Mouse (Mus musculus): ENCODE measurements at regions not wholly inside any gene's neighbourhood (a gene's known extent, or its start where the extent isn't known, plus 50 kb on each side); places are given as distances from the start of the nearest gene placed in this dataset.

- WGBS: 6% methylated on average over 1 of the region's 1 CpGs
- Histone ChIP-seq H3K27ac (ENCODE audit: insufficient read depth, low read length) (peak overlapping the region; percentile 65; the same call in 1 of the 2 replicates), H3K4me1 (ENCODE audit: control insufficient read depth, insufficient read depth, insufficient read length) (peaks cover 11% of the 10 kb centered on the region), H3K4me3 (ENCODE audit: extremely low read depth, insufficient read depth, insufficient read length) (no peak overlapping the region), H3K27me3 (ENCODE audit: control insufficient read depth, insufficient read depth, low read length) (no peaks in the 10 kb centered on the region), H3K36me3 (ENCODE audit: control insufficient read depth, insufficient read depth, low read length) (no peaks in the 10 kb centered on the region)
- DNase-seq (ENCODE audit: low read depth in 1 of 2, low spot score in 2 of 2): peak; percentile 42 to 46
- TF ChIP-seq POLR2A (IDR thresholded peaks at IDR 0.05; ENCODE audit: low read depth, low read length) (no peak), CTCF (IDR thresholded peaks at IDR 0.05; ENCODE audit: extremely low read depth, insufficient read depth, insufficient read length, insufficient replicate concordance) (no peak)
These were observed 597.0 kb downstream of the Ebf1 start for GRCm38 (mm10) chr11:45214096-45214495.

DNA sequence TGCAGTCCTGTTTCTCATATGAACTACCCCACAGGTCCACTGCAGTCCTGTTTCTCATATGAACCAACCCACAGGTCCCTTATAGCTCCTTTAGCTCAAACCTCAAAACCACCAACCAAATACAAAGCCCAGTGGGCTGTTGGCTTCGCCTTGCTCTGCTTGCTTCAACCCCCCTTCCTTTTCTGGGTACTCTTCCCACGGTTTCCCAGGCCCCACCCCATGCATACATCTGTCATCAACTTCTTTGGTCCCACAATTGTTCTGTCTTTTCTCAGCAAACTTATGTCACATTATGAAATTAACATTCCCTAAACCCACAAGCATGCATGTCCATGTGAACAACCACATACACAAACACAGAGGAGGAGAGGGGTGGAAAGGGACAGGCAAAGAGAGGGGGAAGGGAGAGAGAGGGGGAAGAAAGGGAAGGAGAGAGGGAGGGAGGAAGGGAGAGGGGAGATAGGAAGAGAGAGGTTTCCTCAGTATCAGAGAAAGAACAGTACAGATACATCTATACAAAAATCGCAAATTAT lies 599.9 kb downstream of the Ebf1 start:
- H3K4me1 ChIP-seq (ENCODE audit: control insufficient read depth, insufficient read depth, insufficient read length): peaks cover 11% of the 10 kb centered on the region
- DNase-seq (ENCODE audit: low read depth in 1 of 2, low spot score in 2 of 2): no peak
- H3K36me3 ChIP-seq (ENCODE audit: control insufficient read depth, insufficient read depth, low read length): no peaks in the 10 kb centered on the region
- H3K4me3 ChIP-seq (ENCODE audit: extremely low read depth, insufficient read depth, insufficient read length): no peak overlapping the region
- TF ChIP-seq POLR2A (IDR thresholded peaks at IDR 0.05; ENCODE audit: low read depth, low read length) (no peak), CTCF (IDR thresholded peaks at IDR 0.05; ENCODE audit: extremely low read depth, insufficient read depth, insufficient read length, insufficient replicate concordance) (no peak)
- no peak overlapping the region for H3K27ac ChIP-seq (ENCODE audit: insufficient read depth, low read length)
- H3K27me3 ChIP-seq (ENCODE audit: control insufficient read depth, insufficient read depth, low read length): no peaks in the 10 kb centered on the region
- 46% methylated on average over 3 of the region's 3 CpGs for WGBS

- H3K4me3 ChIP-seq (ENCODE audit: extremely low read depth, insufficient read depth, insufficient read length): no peak overlapping the region
- no peak for DNase-seq (ENCODE audit: low read depth in 1 of 2, low spot score in 2 of 2)
- no peaks in the 10 kb centered on the region for H3K36me3 ChIP-seq (ENCODE audit: control insufficient read depth, insufficient read depth, low read length)
- H3K27me3 ChIP-seq (ENCODE audit: control insufficient read depth, insufficient read depth, low read length): no peaks in the 10 kb centered on the region
- H3K27ac ChIP-seq (ENCODE audit: insufficient read depth, low read length): no peak overlapping the region
- peaks cover 6% of the 10 kb centered on the region for H3K4me1 ChIP-seq (ENCODE audit: control insufficient read depth, insufficient read depth, insufficient read length)
- WGBS: 86% methylated on average over 4 of the region's 4 CpGs
- no peak for TF ChIP-seq CTCF (IDR thresholded peaks at IDR 0.05; ENCODE audit: extremely low read depth, insufficient read depth, insufficient read length, insufficient replicate concordance)
- TF ChIP-seq POLR2A (IDR thresholded peaks at IDR 0.05; ENCODE audit: low read depth, low read length): no peak
These were observed 602.1 kb downstream of the Ebf1 start for GRCm38 (mm10) chr11:45219239-45219638.

DNA sequence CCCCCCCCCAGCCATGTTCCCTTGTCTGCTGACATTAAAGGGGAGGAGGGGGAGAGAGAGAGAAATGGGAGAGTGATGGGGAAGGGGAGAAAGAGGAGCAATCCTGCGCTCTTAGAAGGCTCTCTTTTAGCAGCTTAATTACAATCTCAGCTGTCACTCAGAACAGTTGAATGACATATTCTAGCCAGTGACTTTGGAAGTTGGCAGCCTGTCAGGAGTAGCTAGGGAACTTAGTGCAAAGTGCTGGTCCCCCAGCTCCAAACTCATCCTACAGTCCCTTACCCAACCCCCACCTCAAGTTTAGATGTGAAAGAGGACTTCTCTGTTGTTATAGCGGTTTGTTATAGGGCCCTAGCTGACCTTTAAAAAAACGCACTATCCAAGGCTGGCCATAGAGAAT lies 604.9 kb downstream of the Ebf1 start:
- 90% methylated on average over 3 of the region's 3 CpGs for WGBS
- Histone ChIP-seq H3K4me3 (ENCODE audit: extremely low read depth, insufficient read depth, insufficient read length) (no peak overlapping the region), H3K4me1 (ENCODE audit: control insufficient read depth, insufficient read depth, insufficient read length) (peaks cover 2% of the 10 kb centered on the region; the same call in 1 of the 2 replicates), H3K27ac (ENCODE audit: insufficient read depth, low read length) (no peak overlapping the region), H3K36me3 (ENCODE audit: control insufficient read depth, insufficient read depth, low read length) (no peaks in the 10 kb centered on the region), H3K27me3 (ENCODE audit: control insufficient read depth, insufficient read depth, low read length) (no peaks in the 10 kb centered on the region)
- TF ChIP-seq CTCF (IDR thresholded peaks at IDR 0.05; ENCODE audit: extremely low read depth, insufficient read depth, insufficient read length, insufficient replicate concordance): no peak
- no peak for TF ChIP-seq POLR2A (IDR thresholded peaks at IDR 0.05; ENCODE audit: low read depth, low read length)
- DNase-seq (ENCODE audit: low read depth in 1 of 2, low spot score in 2 of 2): no peak

DNA sequence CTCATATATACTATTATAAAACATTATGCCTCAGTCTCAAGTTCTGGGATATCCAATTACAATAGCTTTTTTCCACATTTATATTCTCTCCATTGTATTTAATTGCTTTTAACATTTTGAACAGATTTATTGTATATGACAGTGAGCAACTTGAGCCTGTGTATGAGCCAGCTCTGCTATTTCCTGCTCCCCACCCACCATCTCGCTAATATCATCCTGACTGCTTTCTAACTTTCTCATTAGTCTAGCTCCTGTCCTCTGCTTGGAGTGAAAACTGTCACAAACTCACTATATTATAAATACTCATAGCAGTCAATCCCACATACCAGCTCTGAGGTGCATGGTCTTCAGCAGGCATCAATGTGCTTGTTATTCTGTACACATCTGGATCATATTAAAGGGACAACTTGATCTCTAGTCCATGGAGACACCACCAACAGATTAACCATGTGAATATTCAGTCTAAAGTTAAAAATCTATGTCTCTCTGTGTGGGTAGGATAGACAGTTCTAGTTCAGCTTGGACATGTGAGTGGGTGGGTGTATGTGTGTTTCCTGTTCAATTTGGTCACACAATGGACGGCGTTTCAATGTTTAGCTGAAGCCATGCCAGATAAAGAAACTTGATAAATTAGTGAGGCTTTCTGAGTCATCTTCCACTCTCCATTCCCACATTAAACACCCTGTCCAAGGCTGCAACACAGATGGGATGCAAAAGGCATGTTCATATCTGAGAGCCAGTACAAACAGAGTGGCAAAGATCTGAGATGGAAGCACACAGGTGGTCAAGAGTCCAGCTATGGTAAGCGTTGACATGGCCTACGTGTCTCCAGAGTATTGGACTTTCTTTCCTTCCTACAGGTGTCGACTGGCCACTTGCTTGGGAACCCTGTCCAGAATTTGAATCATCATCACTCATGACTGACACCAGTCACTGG lies 616.1 kb upstream of the Clint1 start:
- Histone ChIP-seq H3K4me1 (ENCODE audit: control insufficient read depth, insufficient read depth, insufficient read length) (no peaks in the 10 kb centered on the region), H3K27ac (ENCODE audit: insufficient read depth, low read length) (no peak overlapping the region), H3K4me3 (ENCODE audit: extremely low read depth, insufficient read depth, insufficient read length) (no peak overlapping the region), H3K36me3 (ENCODE audit: control insufficient read depth, insufficient read depth, low read length) (no peaks in the 10 kb centered on the region), H3K27me3 (ENCODE audit: control insufficient read depth, insufficient read depth, low read length) (no peaks in the 10 kb centered on the region)
- no peak for TF ChIP-seq CTCF (IDR thresholded peaks at IDR 0.05; ENCODE audit: extremely low read depth, insufficient read depth, insufficient read length, insufficient replicate concordance)
- no peak for TF ChIP-seq POLR2A (IDR thresholded peaks at IDR 0.05; ENCODE audit: low read depth, low read length)
- no peak for DNase-seq (ENCODE audit: low read depth in 1 of 2, low spot score in 2 of 2)
- 89% methylated on average over 6 of the region's 6 CpGs for WGBS

GRCm38 (mm10) chr11:45237056-45237455 lies 614.8 kb upstream of the Clint1 start:
- Histone ChIP-seq H3K27me3 (ENCODE audit: control insufficient read depth, insufficient read depth, low read length) (no peaks in the 10 kb centered on the region), H3K36me3 (ENCODE audit: control insufficient read depth, insufficient read depth, low read length) (no peaks in the 10 kb centered on the region), H3K4me1 (ENCODE audit: control insufficient read depth, insufficient read depth, insufficient read length) (no peaks in the 10 kb centered on the region), H3K4me3 (ENCODE audit: extremely low read depth, insufficient read depth, insufficient read length) (no peak overlapping the region), H3K27ac (ENCODE audit: insufficient read depth, low read length) (no peak overlapping the region)
- TF ChIP-seq POLR2A (IDR thresholded peaks at IDR 0.05; ENCODE audit: low read depth, low read length): no peak
- no peak for TF ChIP-seq CTCF (IDR thresholded peaks at IDR 0.05; ENCODE audit: extremely low read depth, insufficient read depth, insufficient read length, insufficient replicate concordance)
- DNase-seq (ENCODE audit: low read depth in 1 of 2, low spot score in 2 of 2): no peak
- 74% methylated on average over 4 of the region's 4 CpGs for WGBS

GRCm38 (mm10) chr11:45239044-45239443 lies 612.8 kb upstream of the Clint1 start:
- no peak for DNase-seq (ENCODE audit: low read depth in 1 of 2, low spot score in 2 of 2)
- TF ChIP-seq POLR2A (IDR thresholded peaks at IDR 0.05; ENCODE audit: low read depth, low read length) (no peak), CTCF (IDR thresholded peaks at IDR 0.05; ENCODE audit: extremely low read depth, insufficient read depth, insufficient read length, insufficient replicate concordance) (no peak)
- H3K36me3 ChIP-seq (ENCODE audit: control insufficient read depth, insufficient read depth, low read length): no peaks in the 10 kb centered on the region
- no peaks in the 10 kb centered on the region for H3K4me1 ChIP-seq (ENCODE audit: control insufficient read depth, insufficient read depth, insufficient read length)
- WGBS: 66% methylated on average over 5 of the region's 5 CpGs
- no peak overlapping the region for H3K4me3 ChIP-seq (ENCODE audit: extremely low read depth, insufficient read depth, insufficient read length)
- no peaks in the 10 kb centered on the region for H3K27me3 ChIP-seq (ENCODE audit: control insufficient read depth, insufficient read depth, low read length)
- no peak overlapping the region for H3K27ac ChIP-seq (ENCODE audit: insufficient read depth, low read length)

Measured in spleen, adult 2 months (tissue).